Mouse (Mus musculus): Measurements from ENCODE around the gene Tmem26. TPM values are rescaled to one million over a fixed set of nuclear protein-coding genes. Genes with fewer than 3 reads are reported as not detected.
A peak's percentile ranks its signal among the peaks of the same experiment; 100 is the strongest.

The Tmem26 gene
- polyA plus RNA-seq (2016; fragmentation: Nextera tagmentation; extraction: Ambion mirVana) = 6.7 and 7.2 TPM in 2 replicates

DNA sequence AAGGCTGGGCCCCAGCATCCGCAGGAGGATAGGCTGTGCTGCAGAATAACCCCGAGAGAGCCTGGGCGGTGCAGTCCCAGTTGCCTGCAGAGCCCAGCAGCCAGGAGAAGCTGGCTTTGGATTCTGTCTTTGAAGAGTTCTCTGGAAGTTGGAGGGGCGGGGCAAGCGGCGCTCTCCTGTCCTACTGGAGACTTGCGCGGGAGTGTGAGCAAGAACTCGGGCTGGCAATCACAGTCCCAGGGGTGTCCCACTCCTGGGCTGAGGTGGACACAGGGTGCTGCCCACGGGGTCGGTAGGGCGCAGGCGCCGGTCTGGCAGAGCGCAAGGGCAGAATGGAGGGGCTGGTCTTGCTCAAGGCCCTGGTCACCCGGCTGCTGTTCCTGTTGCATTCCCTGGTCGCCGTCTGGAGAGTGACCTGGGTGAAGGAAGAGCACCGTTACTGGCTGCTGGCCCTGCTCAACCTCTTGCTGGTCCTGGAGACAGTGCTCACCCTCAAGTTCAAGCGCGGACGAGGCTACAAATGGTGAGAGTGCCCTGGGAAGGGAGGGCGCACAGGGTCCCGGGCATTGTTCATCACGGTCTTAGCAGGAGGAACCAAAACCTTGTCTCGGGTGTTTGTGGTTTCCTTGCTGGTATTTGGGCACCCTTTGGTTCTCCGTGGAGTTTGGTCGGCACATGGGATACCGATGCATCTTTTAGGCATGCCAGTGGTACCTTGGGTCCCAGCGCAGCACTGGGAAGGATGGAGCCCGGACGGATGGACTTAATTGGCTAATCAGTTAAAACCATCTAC, at the start of gene Tmem26:
Gene Tmem26, plus strand, starts transcription at position 79 of the 793 bp plus-strand sequence.
- H3K4me1 ChIP-seq = peaks cover 15% of the 10 kb centered on the region
- under 1% methylated on average over 32 of the region's 32 CpGs for WGBS
- H3K4me3 ChIP-seq = peak within 1 kb of the TSS; percentile 49
- peak within 1 kb of the TSS; percentile 82 for H3K4me2 ChIP-seq (replicated peaks)
- H3K9me3 ChIP-seq = no peaks in the 10 kb centered on the region
- no peak within 1 kb of the TSS for H3K27ac ChIP-seq (replicated peaks)
- peak; percentile 62 for ATAC-seq (ENCODE audit: low FRiP score, low read depth)
- H3K9ac ChIP-seq (replicated peaks) = peak within 1 kb of the TSS; percentile 51; the same call in 1 of the 2 replicates
- H3K36me3 ChIP-seq = no peaks in the 10 kb centered on the region
- peaks cover 19% of the 10 kb centered on the region for H3K27me3 ChIP-seq

DNA sequence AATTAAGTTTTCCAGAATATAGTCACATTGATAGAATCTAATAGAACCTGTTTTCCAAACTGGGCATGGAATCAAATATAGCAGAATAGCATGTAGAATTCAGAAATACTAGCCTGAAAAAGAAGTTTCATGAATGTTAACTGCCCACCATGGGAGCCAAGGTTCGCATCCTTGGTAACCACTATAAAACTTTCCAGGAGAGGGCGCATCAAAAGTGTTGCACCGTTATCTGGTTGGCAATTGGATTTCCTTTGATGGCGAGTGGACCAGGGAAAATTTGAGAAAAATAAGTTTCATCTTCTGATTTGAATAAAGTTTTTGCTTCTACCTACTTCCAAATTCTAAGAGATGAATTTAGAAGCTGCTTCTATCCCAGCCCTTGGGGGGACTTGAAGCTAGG, 44.8 kb upstream of the Tmem26 start:
- H3K4me3 ChIP-seq = no peak overlapping the region
- no peak overlapping the region for H3K4me2 ChIP-seq (replicated peaks)
- no peaks in the 10 kb centered on the region for H3K4me1 ChIP-seq
- no peaks in the 10 kb centered on the region for H3K36me3 ChIP-seq
- H3K27ac ChIP-seq (replicated peaks) = no peak overlapping the region
- 0 out of 2 replicates have a peak, but pooled peaks cover 4% of the 10 kb centered on the region for H3K9me3 ChIP-seq
- ATAC-seq (ENCODE audit: low FRiP score, low read depth) = no peak
- no peak overlapping the region for H3K9ac ChIP-seq (replicated peaks)
- H3K27me3 ChIP-seq = no peaks in the 10 kb centered on the region
- 68% methylated on average over 4 of the region's 4 CpGs for WGBS

DNA sequence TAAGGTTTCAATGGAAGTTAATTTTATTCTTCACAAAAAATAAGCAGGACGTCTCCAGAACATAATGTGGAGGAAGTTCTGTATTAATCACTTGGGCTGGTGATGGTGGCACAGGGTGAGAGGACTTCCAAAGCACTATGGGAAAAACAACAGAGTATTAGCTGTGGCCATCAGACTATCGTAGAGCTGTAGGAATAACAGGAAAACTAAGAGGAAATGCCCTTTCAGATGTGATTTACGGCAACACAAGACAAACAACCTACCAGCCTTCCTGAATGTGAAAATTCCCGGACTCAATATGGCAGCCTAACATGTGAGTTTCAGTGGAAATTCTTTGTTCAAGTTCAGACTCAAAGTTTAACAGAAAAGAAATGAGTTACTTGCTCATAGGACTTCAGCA, 42.2 kb upstream of the Tmem26 start:
- Histone ChIP-seq H3K27ac (replicated peaks) (no peak overlapping the region), H3K36me3 (no peaks in the 10 kb centered on the region), H3K4me3 (no peak overlapping the region), H3K9me3 (no peaks in the 10 kb centered on the region), H3K4me2 (replicated peaks) (no peak overlapping the region), H3K27me3 (no peaks in the 10 kb centered on the region), H3K4me1 (no peaks in the 10 kb centered on the region), H3K9ac (replicated peaks) (no peak overlapping the region)
- ATAC-seq (ENCODE audit: low FRiP score, low read depth) = no peak
- 85% methylated on average over 4 of the region's 4 CpGs for WGBS

DNA sequence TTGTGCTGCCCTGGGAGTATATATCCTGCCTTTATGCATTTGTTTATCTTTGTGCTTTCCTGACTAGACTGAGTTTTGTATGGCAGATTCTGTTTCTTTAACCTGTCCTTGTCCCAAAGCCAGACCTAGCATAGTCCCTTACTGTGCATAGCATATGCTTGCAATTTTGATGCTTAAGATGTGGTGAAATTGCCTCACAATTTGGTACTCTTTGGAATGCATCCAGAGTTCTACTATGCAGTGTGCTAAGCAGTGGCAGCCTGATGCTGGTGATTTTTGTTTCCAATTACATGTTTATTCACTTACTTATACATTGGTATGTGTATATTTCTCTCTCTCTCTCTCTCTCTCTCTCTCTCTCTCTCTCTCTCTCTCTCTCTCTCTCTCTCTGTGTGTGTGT, 37.9 kb upstream of the Tmem26 start:
- Histone ChIP-seq H3K9me3 (no peaks in the 10 kb centered on the region), H3K36me3 (no peaks in the 10 kb centered on the region), H3K4me3 (no peak overlapping the region), H3K9ac (replicated peaks) (no peak overlapping the region), H3K4me1 (no peaks in the 10 kb centered on the region), H3K4me2 (replicated peaks) (no peak overlapping the region), H3K27ac (replicated peaks) (no peak overlapping the region), H3K27me3 (no peaks in the 10 kb centered on the region)
- no peak for ATAC-seq (ENCODE audit: low FRiP score, low read depth)

- 82% methylated on average over 7 of the region's 7 CpGs for WGBS
- no peaks in the 10 kb centered on the region for H3K27me3 ChIP-seq
- no peaks in the 10 kb centered on the region for H3K36me3 ChIP-seq
- no peaks in the 10 kb centered on the region for H3K4me1 ChIP-seq
- H3K4me3 ChIP-seq = no peak overlapping the region
- H3K9ac ChIP-seq (replicated peaks) = no peak overlapping the region
- H3K4me2 ChIP-seq (replicated peaks) = no peak overlapping the region
- no peak for ATAC-seq (ENCODE audit: low FRiP score, low read depth)
- no peak overlapping the region for H3K27ac ChIP-seq (replicated peaks)
- no peaks in the 10 kb centered on the region for H3K9me3 ChIP-seq
Measured at GRCm38 (mm10) chr10:68691116-68691515, 32.3 kb upstream of the Tmem26 start.

DNA sequence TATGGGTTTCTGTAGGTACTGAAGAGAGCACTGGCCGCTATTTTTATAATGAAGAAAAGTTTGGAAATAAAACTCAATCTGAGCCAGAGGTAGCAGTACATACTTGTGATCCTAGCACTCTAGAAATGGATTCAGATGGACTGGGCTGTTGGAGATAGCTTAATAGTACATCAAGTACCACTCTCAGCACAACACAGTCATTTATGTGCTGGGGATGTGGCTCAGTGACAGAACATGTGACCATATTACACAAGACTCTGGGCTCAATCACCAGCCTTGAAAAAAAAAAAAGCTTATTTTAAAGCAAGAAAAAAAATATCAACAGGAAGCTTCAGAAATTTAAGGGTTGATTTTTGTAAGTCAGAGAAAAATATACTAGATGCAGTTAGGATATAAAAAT, 31.0 kb upstream of the Tmem26 start:
- 92% methylated on average over 1 of the region's 1 CpGs for WGBS
- no peak for ATAC-seq (ENCODE audit: low FRiP score, low read depth)

DNA sequence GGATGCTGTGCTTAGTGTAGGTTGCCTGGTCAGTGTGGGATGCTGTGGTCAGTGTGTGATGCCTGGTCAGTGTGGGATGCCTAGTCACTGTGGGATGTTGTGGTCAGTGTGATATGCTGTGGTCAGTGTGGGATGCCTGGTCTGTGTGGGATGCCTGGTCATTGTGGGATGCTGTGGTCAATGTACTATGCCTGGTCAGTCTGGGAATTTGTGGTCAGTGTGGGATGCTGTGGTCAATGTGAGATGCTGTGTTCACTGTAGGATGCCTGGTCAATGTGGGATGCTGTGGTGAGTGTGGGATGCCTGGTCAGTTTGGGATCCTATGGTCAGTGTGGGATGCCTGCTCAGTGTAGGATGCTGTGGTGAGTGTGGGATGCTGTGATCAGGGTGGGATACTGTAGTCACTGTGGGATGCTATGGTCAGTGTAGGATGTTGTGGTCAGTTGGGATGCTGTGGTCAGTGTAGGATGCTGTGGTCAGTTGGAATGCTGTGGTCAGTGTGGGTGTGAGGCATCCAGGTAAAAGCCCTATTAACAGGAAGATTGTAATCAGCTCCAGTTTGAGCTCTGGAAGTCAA, 27.6 kb upstream of the Tmem26 start:
- H3K4me1 ChIP-seq = no peaks in the 10 kb centered on the region
- H3K4me3 ChIP-seq = no peak overlapping the region
- H3K36me3 ChIP-seq = no peaks in the 10 kb centered on the region
- no peak overlapping the region for H3K4me2 ChIP-seq (replicated peaks)
- no peaks in the 10 kb centered on the region for H3K27me3 ChIP-seq
- H3K27ac ChIP-seq (replicated peaks) = no peak overlapping the region
- ATAC-seq (ENCODE audit: low FRiP score, low read depth) = no peak
- no peaks in the 10 kb centered on the region for H3K9me3 ChIP-seq
- H3K9ac ChIP-seq (replicated peaks) = no peak overlapping the region

More for the DNA sequence above, 31.0 kb upstream of the Tmem26 start:
- Histone ChIP-seq H3K4me1 (no peaks in the 10 kb centered on the region), H3K9me3 (no peaks in the 10 kb centered on the region), H3K9ac (replicated peaks) (no peak overlapping the region), H3K4me3 (no peak overlapping the region), H3K27me3 (no peaks in the 10 kb centered on the region), H3K27ac (replicated peaks) (no peak overlapping the region), H3K4me2 (replicated peaks) (no peak overlapping the region), H3K36me3 (no peaks in the 10 kb centered on the region)

DNA sequence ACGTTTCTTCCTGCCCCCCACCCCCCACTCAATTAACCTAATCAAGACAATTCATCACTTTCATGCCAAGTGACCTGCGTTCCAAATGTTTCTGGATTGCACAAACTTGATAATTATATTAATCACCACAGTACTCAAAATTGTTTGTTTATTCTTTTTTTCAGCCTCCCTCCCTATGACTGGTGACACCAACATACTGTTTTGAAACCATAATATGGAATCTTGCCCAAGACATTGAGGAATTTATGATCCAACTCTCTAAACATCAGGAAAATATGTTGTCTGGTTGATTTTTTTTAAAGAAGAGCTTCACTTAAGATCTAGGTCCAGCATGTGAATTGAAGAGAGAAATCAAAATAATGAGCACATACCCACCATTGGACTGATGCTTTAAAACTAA, 19.2 kb upstream of the Tmem26 start:
- Histone ChIP-seq H3K9me3 (no peaks in the 10 kb centered on the region; the same call in 1 of the 2 replicates), H3K36me3 (no peaks in the 10 kb centered on the region), H3K27ac (replicated peaks) (no peak overlapping the region), H3K4me1 (no peaks in the 10 kb centered on the region), H3K9ac (replicated peaks) (no peak overlapping the region), H3K4me2 (replicated peaks) (no peak overlapping the region), H3K4me3 (no peak overlapping the region), H3K27me3 (no peaks in the 10 kb centered on the region)
- 74% methylated on average over 2 of the region's 2 CpGs for WGBS
- no peak for ATAC-seq (ENCODE audit: low FRiP score, low read depth)

GRCm38 (mm10) chr10:68705471-68706036, 17.9 kb upstream of the Tmem26 start:
- H3K4me3 ChIP-seq = no peak overlapping the region
- H3K4me2 ChIP-seq (replicated peaks) = no peak overlapping the region
- no peak overlapping the region for H3K9ac ChIP-seq (replicated peaks)
- H3K36me3 ChIP-seq = no peaks in the 10 kb centered on the region
- H3K27me3 ChIP-seq = no peaks in the 10 kb centered on the region
- 85% methylated on average over 4 of the region's 4 CpGs for WGBS
- no peaks in the 10 kb centered on the region for H3K4me1 ChIP-seq
- no peak overlapping the region for H3K27ac ChIP-seq (replicated peaks)
- ATAC-seq (ENCODE audit: low FRiP score, low read depth) = no peak
- no peaks in the 10 kb centered on the region; the same call in 1 of the 2 replicates for H3K9me3 ChIP-seq

DNA sequence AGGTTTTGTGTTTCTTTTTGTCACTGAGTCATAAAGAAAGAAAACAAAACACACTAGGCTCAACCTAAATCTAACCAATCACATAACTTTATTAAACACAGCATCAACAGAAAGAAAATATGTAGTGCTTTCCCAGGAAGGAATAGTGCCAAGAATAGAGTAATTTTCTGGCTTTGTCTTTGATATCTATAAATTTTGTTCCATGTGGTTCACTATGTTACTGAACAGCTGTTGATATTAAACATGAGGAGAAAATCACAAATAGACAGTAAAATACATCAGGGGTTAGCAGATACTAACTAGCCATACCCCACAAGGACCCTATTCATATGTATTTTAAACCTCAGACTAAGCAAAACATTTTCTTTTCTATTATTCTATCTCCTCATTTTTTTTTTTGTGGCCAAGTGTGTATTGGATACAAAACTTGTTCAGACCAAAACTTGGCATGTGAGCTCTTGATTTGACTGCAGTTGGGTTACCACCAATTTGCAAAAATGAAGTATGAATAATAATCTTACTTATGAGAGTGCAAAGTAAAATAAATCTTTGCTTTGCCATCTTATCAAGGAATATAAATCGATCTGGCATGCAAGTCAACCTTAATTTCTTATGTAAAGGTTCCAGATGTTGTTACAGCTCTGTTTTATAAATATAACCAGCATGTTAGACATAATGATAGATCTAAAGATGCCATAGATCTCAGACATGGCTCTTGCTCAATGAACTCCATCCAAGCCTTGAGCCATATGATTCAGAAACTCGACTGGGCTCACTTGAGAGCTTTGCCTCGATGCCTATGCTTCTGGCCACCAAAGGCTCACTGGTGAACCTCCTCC, 16.2 kb upstream of the Tmem26 start:
- WGBS = 85% methylated on average over 3 of the region's 3 CpGs

GRCm38 (mm10) chr10:68712926-68713325, 10.5 kb upstream of the Tmem26 start:
- Histone ChIP-seq H3K36me3 (no peaks in the 10 kb centered on the region), H3K9ac (replicated peaks) (no peak overlapping the region), H3K4me1 (no peaks in the 10 kb centered on the region), H3K4me3 (no peak overlapping the region), H3K27me3 (no peaks in the 10 kb centered on the region), H3K4me2 (replicated peaks) (no peak overlapping the region), H3K9me3 (no peaks in the 10 kb centered on the region; the same call in 1 of the 2 replicates), H3K27ac (replicated peaks) (no peak overlapping the region)
- no peak for ATAC-seq (ENCODE audit: low FRiP score, low read depth)
- WGBS = 81% methylated on average over 2 of the region's 2 CpGs

More for the DNA sequence above, 16.2 kb upstream of the Tmem26 start:
- Histone ChIP-seq H3K27me3 (no peaks in the 10 kb centered on the region), H3K9me3 (no peaks in the 10 kb centered on the region; the same call in 1 of the 2 replicates), H3K27ac (replicated peaks) (no peak overlapping the region), H3K4me1 (no peaks in the 10 kb centered on the region), H3K4me2 (replicated peaks) (no peak overlapping the region), H3K9ac (replicated peaks) (no peak overlapping the region), H3K36me3 (no peaks in the 10 kb centered on the region), H3K4me3 (no peak overlapping the region)
- ATAC-seq (ENCODE audit: low FRiP score, low read depth) = no peak

DNA sequence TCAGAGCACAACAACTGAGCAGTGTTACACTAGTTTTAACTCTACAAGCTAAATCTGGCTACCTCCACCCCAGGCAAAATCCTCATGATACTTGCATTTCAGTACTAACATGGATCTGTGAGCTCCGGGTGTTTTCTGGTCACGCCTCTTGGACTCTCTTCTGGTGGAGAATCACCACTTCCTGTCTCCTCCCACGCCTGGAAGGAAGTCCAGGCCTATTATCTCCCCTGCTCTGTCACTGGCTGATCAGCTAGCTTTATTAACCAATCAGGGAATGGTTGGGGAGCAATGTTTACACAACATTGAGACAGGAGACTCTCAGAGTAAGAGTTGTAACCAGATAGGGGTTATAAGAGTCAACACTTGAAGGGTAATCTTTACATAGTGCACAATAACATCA, 9.1 kb upstream of the Tmem26 start:
- Histone ChIP-seq H3K36me3 (no peaks in the 10 kb centered on the region), H3K4me2 (replicated peaks) (no peak overlapping the region), H3K9me3 (no peaks in the 10 kb centered on the region), H3K9ac (replicated peaks) (no peak overlapping the region), H3K4me1 (no peaks in the 10 kb centered on the region), H3K27me3 (no peaks in the 10 kb centered on the region), H3K4me3 (no peak overlapping the region), H3K27ac (replicated peaks) (no peak overlapping the region)
- WGBS = 84% methylated on average over 3 of the region's 3 CpGs
- ATAC-seq (ENCODE audit: low FRiP score, low read depth) = no peak

Measured in midbrain, embryonic 12.5 days (tissue).